Mouse (Mus musculus): ENCODE data around the gene Spsb1. TPM values are rescaled to one million over a fixed set of nuclear protein-coding genes. Genes with fewer than 3 reads are reported as not detected.

Spsb1 gene
- total and polyA plus RNA-seq, 3 experiments = 0.04 to 0.19 (median 0.07) TPM

DNA sequence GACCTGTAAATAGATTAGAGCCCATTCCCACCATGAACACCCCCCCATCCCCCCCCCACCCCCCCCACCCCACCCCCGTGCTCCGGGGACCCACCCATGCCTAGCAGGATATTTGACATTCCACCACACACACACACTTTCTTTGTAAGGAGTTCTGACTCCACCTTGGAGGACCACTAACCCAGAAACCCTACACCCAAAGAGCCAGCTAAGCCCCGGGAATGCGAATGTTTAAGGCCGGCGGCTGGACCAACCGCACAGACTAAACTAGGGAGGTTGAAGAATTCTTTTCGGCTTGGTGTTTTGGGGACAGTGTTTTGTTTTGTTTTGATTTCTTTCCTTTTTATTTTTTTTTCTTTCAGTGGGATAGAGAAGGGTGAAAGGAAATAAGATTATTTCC lies 16.1 kb downstream of the Spsb1 start:
- dilution Hi-C loops (cut with MboI; ENCODE audit: extremely low pct_ligation_motif_present, extremely low pct_unique_long_range_greater_than_20kb, low sequenced_read_pairs) (no loop called here), in situ Hi-C loops (cut with MboI; ENCODE audit: low pct_ligation_motif_present, low pct_unique_long_range_greater_than_20kb, low sequenced_read_pairs) (no loop called here)
- Histone ChIP-seq H3K9ac (ENCODE audit: insufficient read depth, low read depth) (no peak overlapping the region), H3K9me3 (replicated peaks; ENCODE audit: low read length) (no peaks in the 10 kb centered on the region), H3K27me3 (replicated peaks) (peaks cover 86% of the 10 kb centered on the region), H3K27ac (ENCODE audit: insufficient read depth, low read depth) (no peak overlapping the region), H3K4me3 (replicated peaks in 1 of 3; ENCODE audit: low read depth in 2 of 3, low read length in 2 of 3, poor library complexity in 1 of 3) (no peak overlapping the region), H3K4me1 (ENCODE audit: control insufficient read depth in 1 of 2, insufficient read depth in 2 of 2) (peaks cover 2 to 9% of the 10 kb centered on the region in 2 experiments), H3K36me3 (replicated peaks in 1 of 2; ENCODE audit: control insufficient read depth in 1 of 2, insufficient read depth in 1 of 2, low read length in 1 of 2) (no peaks in the 10 kb centered on the region), H3K79me2 (replicated peaks; ENCODE audit: control insufficient read depth, extremely low read depth, insufficient read depth, poor library complexity, severe bottlenecking) (no peaks in the 10 kb centered on the region), H3K4me2 (ENCODE audit: insufficient read depth, low read depth, poor library complexity, severe bottlenecking) (no peak overlapping the region)
- TF ChIP-seq NRF1 (IDR thresholded peaks at IDR 0.05; ENCODE audit: low read depth, low read length) (no peak), RAD21 (IDR thresholded peaks at IDR 0.05; ENCODE audit: low read depth, low read length) (no peak), ZKSCAN1 (IDR thresholded peaks at IDR 0.05; ENCODE audit: borderline replicate concordance, low read depth, low read length) (no peak), POLR2A (IDR thresholded peaks at IDR 0.05; ENCODE audit: low read depth, low read length) (no peak), MAFK (IDR thresholded peaks at IDR 0.05; ENCODE audit: insufficient replicate concordance, low read length) (no peak), MXI1 (IDR thresholded peaks at IDR 0.05; ENCODE audit: low read depth, low read length) (no peak), MYC (IDR thresholded peaks at IDR 0.05; ENCODE audit: low read depth, low read length) (no peak), ZNF384 (IDR thresholded peaks at IDR 0.05; ENCODE audit: low read depth, low read length) (no peak), BHLHE40 (IDR thresholded peaks at IDR 0.05; ENCODE audit: low read depth, low read length) (no peak), MEF2A (IDR thresholded peaks at IDR 0.05; ENCODE audit: borderline replicate concordance, low read depth, low read length) (no peak), MAZ (IDR thresholded peaks at IDR 0.05; ENCODE audit: low read depth, low read length) (no peak), ZMIZ1 (IDR thresholded peaks at IDR 0.05; ENCODE audit: low read depth, low read length) (no peak), GABPA (IDR thresholded peaks at IDR 0.05; ENCODE audit: insufficient replicate concordance, low read depth, low read length) (no peak), POLR2AphosphoS2 (IDR thresholded peaks at IDR 0.05; ENCODE audit: low read depth, low read length) (no peak), HCFC1 (IDR thresholded peaks at IDR 0.05; ENCODE audit: low read depth, low read length) (no peak), EP300 (IDR thresholded peaks at IDR 0.05; ENCODE audit: low read length) (no peak), CHD1 (IDR thresholded peaks at IDR 0.05; ENCODE audit: low read depth, low read length) (no peak), USF2 (conservative IDR thresholded peaks at IDR 0.05; ENCODE audit: low read depth, low read length) (no peak), UBTF (IDR thresholded peaks at IDR 0.05; ENCODE audit: low read depth, low read length) (no peak)
- DNase-seq (ENCODE audit: extremely low read depth) = no peak

DNA sequence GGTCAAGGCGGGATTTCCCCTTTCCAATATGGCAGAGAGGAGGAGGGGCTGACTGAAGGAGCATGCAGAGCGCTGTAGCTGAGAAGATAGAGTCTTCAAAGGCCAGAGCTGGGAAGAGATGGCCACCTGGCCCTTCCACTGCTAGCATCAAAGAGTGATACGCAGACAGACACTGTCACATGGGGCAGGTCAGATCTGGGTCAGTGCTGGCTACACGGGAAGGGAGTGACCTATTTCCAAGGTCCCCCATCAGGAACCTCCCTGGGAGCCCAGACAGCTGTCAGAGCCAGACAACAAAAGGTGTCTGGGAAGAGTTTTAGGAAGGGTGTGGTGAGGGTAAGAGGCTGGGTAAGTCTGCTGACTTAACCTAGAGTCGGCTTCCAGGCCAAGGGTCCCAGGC lies 17.9 kb downstream of the Spsb1 start:
- peaks cover 8% of the 10 kb centered on the region for H3K9me3 ChIP-seq (replicated peaks; ENCODE audit: low read length)
- peaks cover 84% of the 10 kb centered on the region for H3K27me3 ChIP-seq (replicated peaks)

More for the DNA sequence above, 17.9 kb downstream of the Spsb1 start:
- in situ Hi-C loops (cut with MboI; ENCODE audit: low pct_ligation_motif_present, low pct_unique_long_range_greater_than_20kb, low sequenced_read_pairs) (no loop called here), dilution Hi-C loops (cut with MboI; ENCODE audit: extremely low pct_ligation_motif_present, extremely low pct_unique_long_range_greater_than_20kb, low sequenced_read_pairs) (no loop called here)
- Histone ChIP-seq H3K36me3 (replicated peaks in 1 of 2; ENCODE audit: control insufficient read depth in 1 of 2, insufficient read depth in 1 of 2, low read length in 1 of 2) (no peaks in the 10 kb centered on the region), H3K9ac (ENCODE audit: insufficient read depth, low read depth) (no peak overlapping the region), H3K79me2 (replicated peaks; ENCODE audit: control insufficient read depth, extremely low read depth, insufficient read depth, poor library complexity, severe bottlenecking) (no peaks in the 10 kb centered on the region), H3K27ac (ENCODE audit: insufficient read depth, low read depth) (no peak overlapping the region), H3K4me1 (ENCODE audit: control insufficient read depth in 1 of 2, insufficient read depth in 2 of 2) (peaks cover 2 to 9% of the 10 kb centered on the region in 2 experiments), H3K4me2 (ENCODE audit: insufficient read depth, low read depth, poor library complexity, severe bottlenecking) (no peak overlapping the region), H3K4me3 (replicated peaks in 1 of 3; ENCODE audit: low read depth in 2 of 3, low read length in 2 of 3, poor library complexity in 1 of 3) (no peak overlapping the region)
- 0 out of 2 replicates have a peak, but pooled peaks have one; percentile 23 for TF ChIP-seq MAZ (IDR thresholded peaks at IDR 0.05; ENCODE audit: low read depth, low read length)
- TF ChIP-seq HCFC1 (IDR thresholded peaks at IDR 0.05; ENCODE audit: low read depth, low read length) = no peak
- DNase-seq (ENCODE audit: extremely low read depth) = peak; percentile 29
